Mouse (Mus musculus) MEL (cell line): ENCODE data around the gene Tpmt.

Experiments
- CTCF ChIP-seq, 3 experiments: IDR thresholded peaks in 2 of 3; conservative IDR thresholded peaks in 1 of 3; 2 replicates each; pipeline ENCODE4 v1.5.1; 2011 to 2012; ENCODE audit warnings: low read length in 3 of 3, low read depth in 2 of 3, mild to moderate bottlenecking in 2 of 3, improper control_type of control experiment in 1 of 3, inconsistent platforms in 1 of 3, mixed read lengths in 1 of 3, moderate library complexity in 1 of 3; ENCODE audit not compliant: control insufficient read depth in 1 of 3, insufficient read depth in 1 of 3, poor library complexity in 1 of 3, severe bottlenecking in 1 of 3
- HCFC1 ChIP-seq: IDR thresholded peaks from 2 replicates; pipeline ENCODE4 v1.6.1; 2012; ENCODE audit warnings: low read depth, mild to moderate bottlenecking, inconsistent platforms, low read length, improper control_type of control experiment, moderate library complexity
- MAX ChIP-seq: IDR thresholded peaks from 2 replicates; pipeline ENCODE4 v1.6.1; 2011; ENCODE audit warnings: low read length, improper control_type of control experiment
- POLR2A ChIP-seq, 2 experiments: IDR thresholded peaks; 2 replicates each; pipeline ENCODE4 v1.6.1; 2011 to 2012; ENCODE audit warnings: low read length in 2 of 2, mild to moderate bottlenecking in 2 of 2, control low read depth in 1 of 2, improper control_type of control experiment in 1 of 2, low read depth in 1 of 2, moderate library complexity in 1 of 2; ENCODE audit not compliant: control insufficient read depth in 1 of 2, insufficient read depth in 1 of 2, poor library complexity in 1 of 2
- TAL1 ChIP-seq: IDR thresholded peaks from 2 replicates; pipeline ENCODE4 v1.6.1; 2012; ENCODE audit warnings: mild to moderate bottlenecking, inconsistent platforms, low read length, moderate library complexity, mixed read lengths

GRCm38 (mm10) chr13:47053971-47054370 lies 9.4 kb upstream of the Tpmt start:
- TF ChIP-seq HCFC1: no peak
- no peak for TF ChIP-seq CTCF (IDR thresholded peaks at IDR 0.05 in 2 of 3, conservative IDR thresholded peaks at IDR 0.05 in 1 of 3; ENCODE audit: control insufficient read depth in 1 of 3, insufficient read depth in 1 of 3, low read depth in 2 of 3, low read length in 3 of 3, poor library complexity in 1 of 3, severe bottlenecking in 1 of 3)
- TF ChIP-seq TAL1: no peak
- no peak for TF ChIP-seq MAX
- TF ChIP-seq POLR2A (IDR thresholded peaks at IDR 0.05; ENCODE audit: control insufficient read depth in 1 of 2, insufficient read depth in 1 of 2, low read depth in 1 of 2, low read length in 2 of 2, poor library complexity in 1 of 2): no peak
